Mouse (Mus musculus): Measurements from ENCODE around the gene Olfr1012. TPM values are rescaled to one million over a fixed set of nuclear protein-coding genes. Genes with fewer than 3 reads are reported as not detected.

Gene Olfr1012
- polyA plus RNA-seq, 1 experiment from 2014 or later = not detected

Other genes with a start within 250 kb of the Olfr1012 start
- gene 4833423E24Rik, start 243.7 kb downstream of the Olfr1012 start, polyA plus RNA-seq (2015; fragmentation: Nextera tagmentation; extraction: Ambion mirVana) = not detected in 2 replicates
- gene Olfr996, start 183.6 kb downstream of the Olfr1012 start, polyA plus RNA-seq (2015; fragmentation: Nextera tagmentation; extraction: Ambion mirVana) = not detected in 2 replicates
- not detected in 2 replicates for gene Olfr998, start 173.8 kb downstream of the Olfr1012 start, polyA plus RNA-seq (2015; fragmentation: Nextera tagmentation; extraction: Ambion mirVana)
- not detected in 2 replicates for gene Olfr1000, start 150.9 kb downstream of the Olfr1012 start, polyA plus RNA-seq (2015; fragmentation: Nextera tagmentation; extraction: Ambion mirVana)
- not detected in 2 replicates for gene Olfr1002, start 112.1 kb downstream of the Olfr1012 start, polyA plus RNA-seq (2015; fragmentation: Nextera tagmentation; extraction: Ambion mirVana)
- gene Olfr154, start 98.3 kb downstream of the Olfr1012 start, polyA plus RNA-seq (2015; fragmentation: Nextera tagmentation; extraction: Ambion mirVana) = not detected in 2 replicates
- gene Olfr1006, start 84.0 kb downstream of the Olfr1012 start, polyA plus RNA-seq (2015; fragmentation: Nextera tagmentation; extraction: Ambion mirVana) = not detected in 2 replicates
- not detected in 2 replicates for gene Olfr1008, start 73.3 kb downstream of the Olfr1012 start, polyA plus RNA-seq (2015; fragmentation: Nextera tagmentation; extraction: Ambion mirVana)
- not detected in 2 replicates for gene Olfr1009, start 47.3 kb downstream of the Olfr1012 start, polyA plus RNA-seq (2015; fragmentation: Nextera tagmentation; extraction: Ambion mirVana)
- not detected in 2 replicates for gene Olfr1013, start 4.3 kb upstream of the Olfr1012 start, polyA plus RNA-seq (2015; fragmentation: Nextera tagmentation; extraction: Ambion mirVana)
- gene Olfr1014, start 9.9 kb upstream of the Olfr1012 start, polyA plus RNA-seq (2015; fragmentation: Nextera tagmentation; extraction: Ambion mirVana) = not detected in 2 replicates
- gene Olfr1015, start 19.3 kb upstream of the Olfr1012 start, polyA plus RNA-seq (2015; fragmentation: Nextera tagmentation; extraction: Ambion mirVana) = not detected in 2 replicates
- gene Olfr1016, start 39.8 kb upstream of the Olfr1012 start, polyA plus RNA-seq (2015; fragmentation: Nextera tagmentation; extraction: Ambion mirVana) = not detected in 2 replicates
- gene Olfr1018, start 55.7 kb upstream of the Olfr1012 start, polyA plus RNA-seq (2015; fragmentation: Nextera tagmentation; extraction: Ambion mirVana) = not detected in 2 replicates
- not detected in 2 replicates for gene Olfr1019, start 82.7 kb upstream of the Olfr1012 start, polyA plus RNA-seq (2015; fragmentation: Nextera tagmentation; extraction: Ambion mirVana)
- not detected in 2 replicates for gene Olfr1020, start 84.3 kb upstream of the Olfr1012 start, polyA plus RNA-seq (2015; fragmentation: Nextera tagmentation; extraction: Ambion mirVana)
- gene Olfr1022, start 105.8 kb upstream of the Olfr1012 start, polyA plus RNA-seq (2015; fragmentation: Nextera tagmentation; extraction: Ambion mirVana) = not detected in 2 replicates
- gene Olfr1023, start 122.9 kb upstream of the Olfr1012 start, polyA plus RNA-seq (2015; fragmentation: Nextera tagmentation; extraction: Ambion mirVana) = not detected in 2 replicates
- not detected in 2 replicates for gene Olfr1024, start 142.3 kb upstream of the Olfr1012 start, polyA plus RNA-seq (2015; fragmentation: Nextera tagmentation; extraction: Ambion mirVana)
- not detected in 2 replicates for gene Olfr1025-ps1, start 152.4 kb upstream of the Olfr1012 start, polyA plus RNA-seq (2015; fragmentation: Nextera tagmentation; extraction: Ambion mirVana)
- gene Olfr1026, start 158.8 kb upstream of the Olfr1012 start, polyA plus RNA-seq (2015; fragmentation: Nextera tagmentation; extraction: Ambion mirVana) = not detected in 2 replicates
- not detected in 2 replicates for gene Olfr1028, start 187.7 kb upstream of the Olfr1012 start, polyA plus RNA-seq (2015; fragmentation: Nextera tagmentation; extraction: Ambion mirVana)
- not detected in 2 replicates for gene Olfr1029, start 211.1 kb upstream of the Olfr1012 start, polyA plus RNA-seq (2015; fragmentation: Nextera tagmentation; extraction: Ambion mirVana)
- gene Olfr1030, start 216.5 kb upstream of the Olfr1012 start, polyA plus RNA-seq (2015; fragmentation: Nextera tagmentation; extraction: Ambion mirVana) = not detected in 2 replicates
- gene Olfr1031, start 227.5 kb upstream of the Olfr1012 start, polyA plus RNA-seq (2015; fragmentation: Nextera tagmentation; extraction: Ambion mirVana) = not detected in 2 replicates
- not detected in 2 replicates for gene Olfr1032, start 242.8 kb upstream of the Olfr1012 start, polyA plus RNA-seq (2015; fragmentation: Nextera tagmentation; extraction: Ambion mirVana)